Mouse (Mus musculus): ENCODE measurements around the gene Rfc4. TPM values are rescaled to one million over a fixed set of nuclear protein-coding genes. Genes with fewer than 3 reads are reported as not detected.

Rfc4 gene
- polyA plus RNA-seq (2015; fragmentation: Nextera tagmentation; extraction: Ambion mirVana), result 39.6 and 40.7 TPM in 2 replicates

- under 1% methylated on average over 51 of the region's 51 CpGs for WGBS
- TF ChIP-seq CTCF (IDR thresholded peaks at IDR 0.05; ENCODE audit: low read depth), result peak; percentile 68
- ATAC-seq, result peak; percentile 95
Observed at GRCm38 (mm10) chr16:23127673-23128375, at the start of gene Rfc4. Rfc4 (minus strand) TSS chr16:23127737.

GRCm38 (mm10) chr16:23175956-23176355 lies 48.4 kb upstream of the Rfc4 start:
- Histone ChIP-seq H3K4me1 (replicated peaks; ENCODE audit: control insufficient read depth, insufficient read depth, low read length) (no peaks in the 10 kb centered on the region), H3K9ac (ENCODE audit: low read depth, low read length) (no peak overlapping the region), H3K9me3 (ENCODE audit: control insufficient read depth) (no peaks in the 10 kb centered on the region), H3K27ac (ENCODE audit: low read depth, low read length) (no peak overlapping the region), H3K36me3 (ENCODE audit: control insufficient read depth, insufficient read depth) (no peaks in the 10 kb centered on the region), H3K4me3 (ENCODE audit: low read depth, low read length) (no peak overlapping the region), H3K27me3 (replicated peaks; ENCODE audit: control insufficient read depth, insufficient read depth, low read length) (no peaks in the 10 kb centered on the region), H3K4me2 (replicated peaks; ENCODE audit: low read depth) (no peak overlapping the region)
- no peak for ATAC-seq
- TF ChIP-seq CTCF (IDR thresholded peaks at IDR 0.05; ENCODE audit: low read depth), result no peak
- 37% methylated on average over 3 of the region's 3 CpGs for WGBS

More at GRCm38 (mm10) chr16:23127673-23128375, at the start of gene Rfc4:
- Histone ChIP-seq H3K36me3 (ENCODE audit: control insufficient read depth, insufficient read depth) (0 out of 2 replicates have a peak, but pooled peaks cover 10% of the 10 kb centered on the region), H3K9me3 (ENCODE audit: control insufficient read depth) (no peaks in the 10 kb centered on the region), H3K27me3 (replicated peaks; ENCODE audit: control insufficient read depth, insufficient read depth, low read length) (no peaks in the 10 kb centered on the region), H3K4me1 (replicated peaks; ENCODE audit: control insufficient read depth, insufficient read depth, low read length) (no peaks in the 10 kb centered on the region), H3K9ac (ENCODE audit: low read depth, low read length) (peak within 1 kb of the TSS; percentile 85), H3K4me3 (ENCODE audit: low read depth, low read length) (peak within 1 kb of the TSS; percentile 68), H3K4me2 (replicated peaks; ENCODE audit: low read depth) (peak within 1 kb of the TSS; percentile 83), H3K27ac (ENCODE audit: low read depth, low read length) (peak within 1 kb of the TSS; percentile 95)

- Histone ChIP-seq H3K36me3 (ENCODE audit: control insufficient read depth, insufficient read depth) (no peaks in the 10 kb centered on the region), H3K27me3 (replicated peaks; ENCODE audit: control insufficient read depth, insufficient read depth, low read length) (no peaks in the 10 kb centered on the region), H3K9ac (ENCODE audit: low read depth, low read length) (no peak overlapping the region), H3K27ac (ENCODE audit: low read depth, low read length) (no peak overlapping the region), H3K9me3 (ENCODE audit: control insufficient read depth) (no peaks in the 10 kb centered on the region), H3K4me3 (ENCODE audit: low read depth, low read length) (no peak overlapping the region), H3K4me2 (replicated peaks; ENCODE audit: low read depth) (no peak overlapping the region), H3K4me1 (replicated peaks; ENCODE audit: control insufficient read depth, insufficient read depth, low read length) (no peaks in the 10 kb centered on the region)
- no peak for ATAC-seq
- no peak for TF ChIP-seq CTCF (IDR thresholded peaks at IDR 0.05; ENCODE audit: low read depth)
- WGBS, result 82% methylated on average over 5 of the region's 5 CpGs
Observed at GRCm38 (mm10) chr16:23174855-23175254, 47.3 kb upstream of the Rfc4 start.

- no peak for ATAC-seq
- Histone ChIP-seq H3K9ac (ENCODE audit: low read depth, low read length) (no peak overlapping the region), H3K4me1 (replicated peaks; ENCODE audit: control insufficient read depth, insufficient read depth, low read length) (no peaks in the 10 kb centered on the region), H3K36me3 (ENCODE audit: control insufficient read depth, insufficient read depth) (no peaks in the 10 kb centered on the region), H3K9me3 (ENCODE audit: control insufficient read depth) (no peaks in the 10 kb centered on the region), H3K27me3 (replicated peaks; ENCODE audit: control insufficient read depth, insufficient read depth, low read length) (no peaks in the 10 kb centered on the region), H3K4me2 (replicated peaks; ENCODE audit: low read depth) (no peak overlapping the region), H3K4me3 (ENCODE audit: low read depth, low read length) (no peak overlapping the region), H3K27ac (ENCODE audit: low read depth, low read length) (no peak overlapping the region)
- TF ChIP-seq CTCF (IDR thresholded peaks at IDR 0.05; ENCODE audit: low read depth), result no peak
- whole genome bisulfite sequencing, result 83% methylated on average over 5 of the region's 5 CpGs
Observed at GRCm38 (mm10) chr16:23173904-23174303, 46.4 kb upstream of the Rfc4 start.

GRCm38 (mm10) chr16:23170813-23171212 lies 43.3 kb upstream of the Rfc4 start:
- WGBS, result 85% methylated on average over 3 of the region's 3 CpGs
- Histone ChIP-seq H3K4me3 (ENCODE audit: low read depth, low read length) (no peak overlapping the region), H3K36me3 (ENCODE audit: control insufficient read depth, insufficient read depth) (no peaks in the 10 kb centered on the region), H3K4me2 (replicated peaks; ENCODE audit: low read depth) (no peak overlapping the region), H3K27ac (ENCODE audit: low read depth, low read length) (no peak overlapping the region), H3K9me3 (ENCODE audit: control insufficient read depth) (no peaks in the 10 kb centered on the region), H3K9ac (ENCODE audit: low read depth, low read length) (no peak overlapping the region), H3K27me3 (replicated peaks; ENCODE audit: control insufficient read depth, insufficient read depth, low read length) (no peaks in the 10 kb centered on the region), H3K4me1 (replicated peaks; ENCODE audit: control insufficient read depth, insufficient read depth, low read length) (no peaks in the 10 kb centered on the region)
- no peak for ATAC-seq
- TF ChIP-seq CTCF (IDR thresholded peaks at IDR 0.05; ENCODE audit: low read depth), result no peak

- no peak overlapping the region for H3K27ac ChIP-seq (ENCODE audit: low read depth, low read length)
- no peaks in the 10 kb centered on the region for H3K9me3 ChIP-seq (ENCODE audit: control insufficient read depth)
- no peaks in the 10 kb centered on the region for H3K27me3 ChIP-seq (replicated peaks; ENCODE audit: control insufficient read depth, insufficient read depth, low read length)
- H3K36me3 ChIP-seq (ENCODE audit: control insufficient read depth, insufficient read depth), result no peaks in the 10 kb centered on the region
- no peaks in the 10 kb centered on the region for H3K4me1 ChIP-seq (replicated peaks; ENCODE audit: control insufficient read depth, insufficient read depth, low read length)
- WGBS, result 54% methylated on average over 5 of the region's 5 CpGs
- H3K4me3 ChIP-seq (ENCODE audit: low read depth, low read length), result no peak overlapping the region
- no peak for ATAC-seq
- H3K4me2 ChIP-seq (replicated peaks; ENCODE audit: low read depth), result no peak overlapping the region
- no peak overlapping the region for H3K9ac ChIP-seq (ENCODE audit: low read depth, low read length)
- no peak for TF ChIP-seq CTCF (IDR thresholded peaks at IDR 0.05; ENCODE audit: low read depth)
Observed at GRCm38 (mm10) chr16:23167079-23167478, 39.5 kb upstream of the Rfc4 start.

Data from intestine, postnatal 0 days (tissue).